In the genomic region with DNA sequence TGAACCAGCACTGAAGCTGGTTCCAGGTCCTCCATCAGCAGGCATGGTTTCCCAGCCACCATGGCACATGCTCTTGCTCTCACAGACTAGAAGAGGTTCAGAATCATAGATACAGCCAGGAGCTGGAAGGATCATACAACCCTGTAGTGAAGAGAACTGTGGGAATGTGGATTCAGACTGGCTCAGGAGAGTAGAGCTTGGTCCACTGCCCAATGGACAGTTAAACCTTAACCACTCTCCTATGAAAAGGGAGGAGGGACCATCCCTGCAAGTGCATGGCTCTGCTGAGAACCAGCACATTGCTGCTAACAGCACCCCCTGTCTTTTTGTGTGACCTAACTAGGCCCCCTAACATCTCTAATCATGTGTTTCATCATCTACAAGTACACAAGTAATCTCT, we compare ENCODE assay signal across 26 mouse cellular contexts. TPM values are rescaled to one million over a fixed set of nuclear protein-coding genes. Genes with fewer than 3 reads are reported as not detected.
DNase-seq lines count a peak whose midpoint lies in the region; TF ChIP-seq lines count a peak whose summit lies in the region.
"Had no signal": no experiment of that assay in that cellular context is flagged by ENCODE, and none has a peak within 500 bp of the region (broad histone marks: within the 10 kb centered on the region; RNA-seq: fewer than 3 reads in every experiment).

No protein-coding gene starts in this region.

- peaks cover 11% of the 10 kb centered on the region; the same call in 1 of the 2 replicates for H3K36me3 ChIP-seq in liver, adult 2 months (ENCODE audit: control insufficient read depth, insufficient read depth, low read length)
- no peaks in the 10 kb centered on the region for H3K36me3 ChIP-seq in hindbrain, embryonic 10.5 days
- H3K36me3 ChIP-seq: embryonic facial prominence, embryonic 15.5 days; forebrain, embryonic 10.5 days; forebrain, embryonic 15.5 days; G1E; heart, embryonic 15.5 days had no signal

- no peaks in the 10 kb centered on the region for H3K9me3 ChIP-seq in hindbrain, embryonic 10.5 days
- H3K9me3 ChIP-seq: embryonic facial prominence, embryonic 15.5 days; forebrain, embryonic 10.5 days; forebrain, embryonic 15.5 days; heart, embryonic 15.5 days had no signal

- peak; percentile 51 for DNase-seq in heart, adult 11 months
- DNase-seq in heart, postnatal 14 days: no peak
- peak; percentile 81 for DNase-seq in liver, adult 2 months (ENCODE audit: extremely low read depth, low read depth, low spot score)
- DNase-seq in liver: no peak
- DNase-seq in kidney, adult 8-10 months: peak; percentile 33 to 37
- DNase-seq in kidney, postnatal 14 days: peak; percentile 24
- no peak for DNase-seq in hindbrain, embryonic 10.5 days (ENCODE audit: low spot score)
- DNase-seq in thymus, postnatal 0 days (ENCODE audit: low spot score): no peak
- DNase-seq: adrenal gland, postnatal 10 days; B cell, adult 2 months; cerebellum, adult 11 months; cerebellum, adult 8-10 months; cerebellum, postnatal 14 days; embryo, embryonic 11 days; gastrocnemius, postnatal 10 days; heart, adult 2 months had no signal

- no peaks in the 10 kb centered on the region for H3K27me3 ChIP-seq in liver, adult 2 months (ENCODE audit: control insufficient read depth, insufficient read depth, low read length)
- peaks cover 18% of the 10 kb centered on the region; the same call in 1 of the 2 replicates for H3K27me3 ChIP-seq in hindbrain, embryonic 10.5 days (ENCODE audit: insufficient read depth, poor library complexity, severe bottlenecking)
- H3K27me3 ChIP-seq: embryonic facial prominence, embryonic 15.5 days; forebrain, embryonic 15.5 days; heart, embryonic 15.5 days had no signal

- H3K4me3 ChIP-seq in liver, adult 2 months (ENCODE audit: insufficient read depth, low read depth, low read length): no peak overlapping the region
- H3K4me3 ChIP-seq in hindbrain, embryonic 10.5 days: no peak overlapping the region
- H3K4me3 ChIP-seq: embryonic facial prominence, embryonic 15.5 days; erythroblast, embryonic 14.5 days; forebrain, embryonic 10.5 days; forebrain, embryonic 15.5 days; heart, adult 2 months; heart, embryonic 15.5 days had no signal

- no peak for TF ChIP-seq POLR2A in liver, adult 2 months (IDR thresholded peaks at IDR 0.05; ENCODE audit: extremely low read depth, insufficient read depth, low read length)

- H3K4me1 ChIP-seq in liver, adult 2 months (ENCODE audit: control insufficient read depth, insufficient read depth, low read length): peaks cover 34% of the 10 kb centered on the region
- no peaks in the 10 kb centered on the region for H3K4me1 ChIP-seq in hindbrain, embryonic 10.5 days (replicated peaks)
- H3K4me1 ChIP-seq: embryonic facial prominence, embryonic 15.5 days; forebrain, embryonic 10.5 days; forebrain, embryonic 15.5 days; heart, embryonic 15.5 days had no signal

- H3K9ac ChIP-seq in liver, adult 2 months (ENCODE audit: low read depth, low read length): no peak overlapping the region
- H3K9ac ChIP-seq: embryonic facial prominence, embryonic 15.5 days; forebrain, embryonic 15.5 days; heart, embryonic 15.5 days had no signal

- no peaks in the 10 kb centered on the region for H3K79me2 ChIP-seq in liver, adult 2 months (ENCODE audit: control insufficient read depth, insufficient read depth, low read length)

- H3K27ac ChIP-seq in liver, adult 2 months (replicated peaks; ENCODE audit: insufficient read depth, low read depth, low read length): peak overlapping the region; percentile 49
- no peak overlapping the region for H3K27ac ChIP-seq in hindbrain, embryonic 10.5 days
- H3K27ac ChIP-seq: embryonic facial prominence, embryonic 15.5 days; forebrain, embryonic 10.5 days; forebrain, embryonic 15.5 days; heart, adult 2 months; heart, embryonic 15.5 days had no signal

- TF ChIP-seq CTCF in liver, adult 2 months (IDR thresholded peaks at IDR 0.05; ENCODE audit: low read depth, low read length): no peak; the same call in 1 of the 2 replicates

- intact Hi-C loops in heart, postnatal 14 days (cut with DNase I): no loop called here

RNA-seq across cellular contexts. Expression of a gene that starts 50.0 kb away (rescaled TPM):
- not detected for total RNA-seq in heart, postnatal 14 days (2021)
- total RNA-seq in liver, adult 2 months (2014; rRNA removed): 11.2 and 14.2 TPM in 2 replicates
- 66.4 and 103 TPM in 2 replicates for polyA plus RNA-seq in liver, adult 2 months (2012; rRNA removed)
- polyA plus RNA-seq in hindbrain, embryonic 10.5 days (2016; fragmentation: Nextera tagmentation; extraction: Ambion mirVana): 6.1 and 6.4 TPM in 2 replicates
- polyA plus RNA-seq in thymus, postnatal 0 days (2015; fragmentation: Nextera tagmentation; extraction: Ambion mirVana): 0.13 and 0.14 TPM in 2 replicates
- total RNA-seq: common myeloid progenitor, adult 5-6 weeks; gastrocnemius, postnatal 10 days; gastrocnemius, postnatal 4 days; heart, adult 2 months; heart, postnatal 25 days had no signal
- polyA plus RNA-seq: CD4-positive, CD25-positive, alpha-beta regulatory T cell, adult 4 months; erythroblast, embryonic 14.5 days; forebrain, embryonic 15.5 days; G1E had no signal

Comparison
In these comparisons a context has a peak if more than half of its experiments do, and no peak if none do; other contexts are left out.
1. DNase-seq: peak in heart, adult 11 months (single experiment), liver, adult 2 months (single experiment), kidney, adult 8-10 months (2 of 2) and kidney, postnatal 14 days (single experiment); none in heart, postnatal 14 days (0 of 2), liver (single experiment), hindbrain, embryonic 10.5 days (single experiment) and thymus, postnatal 0 days (single experiment).